Mouse (Mus musculus) embryonic facial prominence, embryonic 12.5 days (tissue): ENCODE data around the gene Farp1. TPM values are rescaled to one million over a fixed set of nuclear protein-coding genes. Genes with fewer than 3 reads are reported as not detected.
A peak's percentile ranks its signal among the peaks of the same experiment; 100 is the strongest.

Experiments
- ATAC-seq: fragments of 200-750 bp; cut with Nextera tagmentation; 2 replicates; pipeline ENCODE4 v1.8.0; 2017; ENCODE audit not compliant: insufficient number of reproducible peaks, insufficient read depth, low FRiP score, low TSS enrichment
- H3K27ac ChIP-seq: fragments of 300-500 bp; sonication (generic); 2 replicates; pipeline ENCODE4 v1.5.1; 2016; ENCODE audit warnings: mild to moderate bottlenecking
- H3K27me3 ChIP-seq: fragments of 300-500 bp; sonication (generic); 2 replicates; pipeline ENCODE4 v1.6.1; 2016; ENCODE audit warnings: mild to moderate bottlenecking, moderate library complexity
- H3K36me3 ChIP-seq: fragments of 300-500 bp; sonication (generic); 2 replicates; pipeline ENCODE4 v1.6.1; 2016; ENCODE audit warnings: mild to moderate bottlenecking
- H3K4me1 ChIP-seq: fragments of 300-500 bp; sonication (generic); 2 replicates; pipeline ENCODE4 v1.6.1; 2016
- H3K4me2 ChIP-seq: fragments of 300-500 bp; sonication (generic); replicated peaks from 2 replicates; pipeline ENCODE4 v1.6.1; 2016; ENCODE audit warnings: mild to moderate bottlenecking, moderate library complexity
- H3K4me3 ChIP-seq: fragments of 300-500 bp; sonication (generic); 2 replicates; pipeline ENCODE4 v1.5.1; 2016; ENCODE audit warnings: mild to moderate bottlenecking
- H3K9ac ChIP-seq: fragments of 300-500 bp; sonication (generic); 2 replicates; pipeline ENCODE4 v1.6.1; 2016; ENCODE audit warnings: mild to moderate bottlenecking, moderate library complexity
- H3K9me3 ChIP-seq: fragments of 300-500 bp; sonication (generic); 2 replicates; pipeline ENCODE4 v1.6.1; 2016; ENCODE audit warnings: mild to moderate bottlenecking, moderate library complexity
- WGBS: fragments of 180-500 bp; shearing (Covaris S2); methylation state at CpG from one replicate; pipeline ENCODE4 v1.1.7; 2016; 5-methylcytosine and 5-hydroxymethylcytosine counted together
- polyA plus RNA-seq: library from polyadenylated mRNA; unstranded; fragments of >200 nt; fragmentation: Nextera tagmentation; extraction: Ambion mirVana; gene quantifications from 2 replicates; pipeline ENCODE4 v1.2.1, GENCODE M21; 2016

Gene Farp1
- polyA plus RNA-seq, 1 experiment from 2014 or later: 55.9 TPM

DNA sequence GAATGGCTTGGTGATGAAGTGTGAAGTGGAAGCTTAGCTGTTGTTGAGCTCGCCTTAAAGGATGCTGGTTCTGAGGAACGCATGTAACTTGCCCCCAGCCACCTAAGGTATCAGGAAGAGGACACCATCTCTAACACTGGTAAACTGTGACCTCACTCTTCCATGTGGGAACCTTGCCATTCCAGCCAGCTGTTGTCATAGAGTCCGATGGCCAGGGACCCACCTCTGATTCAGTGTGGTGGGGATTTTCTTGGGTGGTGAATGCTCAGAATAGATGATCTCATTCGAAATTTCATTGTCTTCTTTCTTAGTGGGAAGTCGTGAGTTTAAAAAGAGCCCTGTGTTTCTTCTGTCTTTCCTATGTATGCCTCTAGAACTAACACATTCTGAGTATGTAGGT, 216.1 kb downstream of the Farp1 start:
- Histone ChIP-seq H3K9ac (no peak overlapping the region), H3K9me3 (no peaks in the 10 kb centered on the region), H3K4me1 (peaks cover 31% of the 10 kb centered on the region), H3K27me3 (no peaks in the 10 kb centered on the region), H3K36me3 (peaks cover 24% of the 10 kb centered on the region), H3K4me2 (no peak overlapping the region), H3K27ac (no peak overlapping the region), H3K4me3 (no peak overlapping the region)
- 88% methylated on average over 5 of the region's 5 CpGs for WGBS
- no peak for ATAC-seq

DNA sequence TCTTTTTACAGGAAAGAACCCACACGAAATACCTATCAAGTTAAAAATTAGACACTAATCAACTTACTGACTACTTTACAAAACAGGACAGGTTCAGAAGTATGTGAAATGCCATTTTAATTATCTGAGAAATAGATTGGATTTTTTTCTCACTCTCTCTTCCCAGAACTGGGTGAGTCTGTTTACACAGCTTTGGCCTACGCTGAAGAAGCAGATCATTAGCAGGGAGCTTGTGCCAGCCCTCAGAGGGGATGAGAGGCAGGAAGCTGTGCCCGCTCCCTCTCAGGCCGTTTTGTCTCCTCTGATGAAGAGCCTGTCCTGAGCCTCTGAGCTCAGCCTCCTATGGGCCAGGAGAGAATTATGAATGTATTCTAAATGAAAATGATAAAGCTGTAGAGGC, 216.7 kb downstream of the Farp1 start:
- Histone ChIP-seq H3K27me3 (no peaks in the 10 kb centered on the region), H3K4me2 (no peak overlapping the region), H3K36me3 (peaks cover 26% of the 10 kb centered on the region), H3K4me3 (no peak overlapping the region), H3K9me3 (no peaks in the 10 kb centered on the region), H3K4me1 (peaks cover 25% of the 10 kb centered on the region), H3K9ac (no peak overlapping the region), H3K27ac (no peak overlapping the region)
- WGBS: 71% methylated on average over 4 of the region's 4 CpGs
- no peak for ATAC-seq

- Histone ChIP-seq H3K9ac (no peak overlapping the region), H3K27me3 (no peaks in the 10 kb centered on the region), H3K27ac (no peak overlapping the region), H3K36me3 (peaks cover 32% of the 10 kb centered on the region), H3K4me1 (peaks cover 18% of the 10 kb centered on the region), H3K9me3 (no peaks in the 10 kb centered on the region), H3K4me2 (no peak overlapping the region), H3K4me3 (no peak overlapping the region)
- ATAC-seq: no peak
- WGBS: 93% methylated on average over 10 of the region's 10 CpGs
Observed at GRCm38 (mm10) chr14:121252542-121252941, 217.5 kb downstream of the Farp1 start.

GRCm38 (mm10) chr14:121254869-121255268, 219.9 kb downstream of the Farp1 start:
- Histone ChIP-seq H3K9ac (no peak overlapping the region), H3K4me2 (no peak overlapping the region), H3K9me3 (no peaks in the 10 kb centered on the region), H3K36me3 (peaks cover 39% of the 10 kb centered on the region), H3K27me3 (no peaks in the 10 kb centered on the region), H3K4me3 (no peak overlapping the region), H3K4me1 (no peaks in the 10 kb centered on the region), H3K27ac (no peak overlapping the region)
- ATAC-seq: no peak
- WGBS: 89% methylated on average over 10 of the region's 10 CpGs

DNA sequence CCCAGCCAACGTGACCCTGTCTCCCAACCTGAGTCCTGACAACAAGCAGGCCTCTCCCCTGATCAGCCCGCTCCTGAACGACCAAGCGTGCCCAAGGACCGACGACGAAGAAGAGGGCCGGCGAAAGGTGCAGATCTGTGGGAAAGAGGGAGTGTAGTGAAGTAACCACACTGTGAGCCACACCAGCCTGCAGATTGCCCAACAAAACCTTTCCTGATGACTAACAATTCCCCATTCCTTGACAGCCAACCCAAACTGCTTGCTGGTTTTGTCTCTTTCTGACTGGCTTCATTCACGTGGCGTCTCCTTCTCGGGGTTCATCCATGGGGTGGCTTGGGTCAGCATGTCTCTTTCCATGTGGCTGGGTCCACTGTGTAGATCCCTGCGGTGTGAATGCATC, 220.5 kb downstream of the Farp1 start:
- no peak overlapping the region for H3K9ac ChIP-seq
- no peaks in the 10 kb centered on the region for H3K9me3 ChIP-seq
- 87% methylated on average over 13 of the region's 13 CpGs for WGBS
- H3K27ac ChIP-seq: no peak overlapping the region
- no peak for ATAC-seq
- no peaks in the 10 kb centered on the region for H3K4me1 ChIP-seq
- no peak overlapping the region for H3K4me2 ChIP-seq
- peaks cover 35% of the 10 kb centered on the region for H3K36me3 ChIP-seq
- H3K4me3 ChIP-seq: no peak overlapping the region
- H3K27me3 ChIP-seq: no peaks in the 10 kb centered on the region

DNA sequence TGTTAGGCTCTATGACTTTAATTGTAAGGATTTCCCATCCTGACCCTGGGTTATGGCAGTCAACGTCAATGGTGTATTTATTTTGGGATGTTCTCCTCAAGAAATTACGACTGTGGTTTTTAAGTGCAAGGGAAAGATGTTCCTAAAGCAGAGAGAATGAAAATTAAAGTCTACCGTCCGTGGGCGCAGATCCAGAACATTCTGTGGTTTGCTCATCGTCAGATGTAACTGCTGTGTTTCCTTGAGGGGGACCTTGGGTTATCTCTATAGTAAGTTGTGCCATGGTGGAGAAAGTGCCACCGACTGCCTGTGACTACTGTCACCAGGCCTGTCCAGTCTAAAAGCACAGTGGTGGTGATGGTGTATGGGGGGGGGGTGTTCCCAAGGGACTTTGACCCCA, 221.9 kb downstream of the Farp1 start:
- Histone ChIP-seq H3K27me3 (no peaks in the 10 kb centered on the region), H3K4me1 (no peaks in the 10 kb centered on the region), H3K27ac (no peak overlapping the region), H3K9ac (no peak overlapping the region), H3K4me3 (no peak overlapping the region), H3K4me2 (no peak overlapping the region), H3K9me3 (no peaks in the 10 kb centered on the region), H3K36me3 (peaks cover 35% of the 10 kb centered on the region)
- WGBS: 88% methylated on average over 7 of the region's 7 CpGs
- no peak for ATAC-seq

DNA sequence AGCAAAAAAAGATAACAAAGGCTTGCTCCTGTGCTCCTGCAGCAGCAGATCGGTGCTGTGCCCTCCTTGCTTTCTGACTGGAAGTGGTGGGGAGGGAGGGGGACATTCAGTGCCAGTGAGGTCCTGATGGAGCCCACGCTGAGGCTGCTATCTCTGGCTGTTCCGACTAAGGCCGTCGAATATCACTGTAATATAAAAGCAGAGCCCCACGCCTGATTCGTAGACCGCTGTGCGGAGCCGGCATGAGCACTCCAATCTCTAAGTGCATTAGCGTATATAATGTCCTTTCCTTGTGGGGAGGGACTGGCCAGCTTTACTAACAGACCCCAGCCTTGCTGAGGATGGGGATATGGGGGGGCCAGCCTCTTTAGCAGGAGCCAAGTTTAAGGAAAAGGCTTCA, 224.3 kb downstream of the Farp1 start:
- Histone ChIP-seq H3K9me3 (no peaks in the 10 kb centered on the region), H3K27me3 (no peaks in the 10 kb centered on the region), H3K4me2 (no peak overlapping the region), H3K4me1 (0 out of 2 replicates have a peak, but pooled peaks cover 6% of the 10 kb centered on the region), H3K4me3 (no peak overlapping the region), H3K36me3 (peaks cover 43% of the 10 kb centered on the region), H3K9ac (no peak overlapping the region), H3K27ac (no peak overlapping the region)
- WGBS: 77% methylated on average over 11 of the region's 11 CpGs
- ATAC-seq: no peak

- no peak overlapping the region for H3K4me3 ChIP-seq
- H3K27ac ChIP-seq: 0 out of 2 replicates have a peak overlapping the region, but pooled peaks have one; percentile 9
- H3K27me3 ChIP-seq: no peaks in the 10 kb centered on the region
- no peak overlapping the region for H3K4me2 ChIP-seq
- no peaks in the 10 kb centered on the region for H3K9me3 ChIP-seq
- WGBS: 63% methylated on average over 7 of the region's 7 CpGs
- H3K9ac ChIP-seq: no peak overlapping the region
- ATAC-seq: no peak
- 0 out of 2 replicates have a peak, but pooled peaks cover 6% of the 10 kb centered on the region for H3K4me1 ChIP-seq
- peaks cover 43% of the 10 kb centered on the region for H3K36me3 ChIP-seq
Observed at GRCm38 (mm10) chr14:121259789-121260188, 224.8 kb downstream of the Farp1 start.

DNA sequence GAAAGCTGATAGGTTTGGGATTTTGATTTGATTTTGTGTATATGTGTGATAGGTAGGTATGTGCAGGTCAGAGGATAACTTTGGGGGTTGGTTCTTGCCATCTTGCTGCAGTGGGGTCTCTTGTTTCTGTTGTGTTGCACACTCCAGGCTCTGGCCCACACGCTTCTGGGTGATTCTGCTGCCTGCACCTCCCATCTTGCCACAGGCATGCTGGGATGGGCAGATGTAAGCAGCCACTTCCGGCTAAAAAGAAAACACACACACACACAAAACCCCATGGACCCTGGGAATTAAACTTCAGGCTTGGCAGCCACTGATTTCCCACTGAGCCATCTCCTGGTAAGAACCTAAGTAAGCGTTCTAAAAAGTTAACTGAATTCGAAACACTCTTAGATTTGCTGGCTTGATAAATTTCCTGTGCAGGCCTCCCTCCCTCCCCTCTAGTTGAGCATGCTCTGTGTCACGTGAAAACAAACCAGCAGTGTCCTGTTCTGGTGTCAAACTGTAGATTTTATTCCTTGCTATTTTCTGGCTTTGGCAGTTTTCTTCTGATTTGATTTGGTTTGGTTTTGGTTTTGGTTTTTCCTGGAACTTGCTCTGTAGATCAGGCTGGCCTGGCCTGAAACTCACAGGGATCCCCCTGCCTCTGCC, 226.4 kb downstream of the Farp1 start:
- Histone ChIP-seq H3K27me3 (no peaks in the 10 kb centered on the region), H3K27ac (peak overlapping the region; percentile 42; the same call in 1 of the 2 replicates), H3K9me3 (no peaks in the 10 kb centered on the region), H3K36me3 (peaks cover 38% of the 10 kb centered on the region), H3K9ac (no peak overlapping the region), H3K4me2 (no peak overlapping the region), H3K4me1 (0 out of 2 replicates have a peak, but pooled peaks cover 10% of the 10 kb centered on the region), H3K4me3 (no peak overlapping the region)
- WGBS: 70% methylated on average over 5 of the region's 5 CpGs
- ATAC-seq: no peak

- Histone ChIP-seq H3K9me3 (no peaks in the 10 kb centered on the region), H3K4me3 (no peak overlapping the region), H3K9ac (no peak overlapping the region), H3K27ac (no peak overlapping the region; the same call in 1 of the 2 replicates), H3K36me3 (peaks cover 40% of the 10 kb centered on the region), H3K4me1 (0 out of 2 replicates have a peak, but pooled peaks cover 10% of the 10 kb centered on the region), H3K4me2 (no peak overlapping the region), H3K27me3 (no peaks in the 10 kb centered on the region)
- no peak for ATAC-seq
- 69% methylated on average over 4 of the region's 4 CpGs for WGBS
Observed at GRCm38 (mm10) chr14:121262606-121263005, 227.6 kb downstream of the Farp1 start.

DNA sequence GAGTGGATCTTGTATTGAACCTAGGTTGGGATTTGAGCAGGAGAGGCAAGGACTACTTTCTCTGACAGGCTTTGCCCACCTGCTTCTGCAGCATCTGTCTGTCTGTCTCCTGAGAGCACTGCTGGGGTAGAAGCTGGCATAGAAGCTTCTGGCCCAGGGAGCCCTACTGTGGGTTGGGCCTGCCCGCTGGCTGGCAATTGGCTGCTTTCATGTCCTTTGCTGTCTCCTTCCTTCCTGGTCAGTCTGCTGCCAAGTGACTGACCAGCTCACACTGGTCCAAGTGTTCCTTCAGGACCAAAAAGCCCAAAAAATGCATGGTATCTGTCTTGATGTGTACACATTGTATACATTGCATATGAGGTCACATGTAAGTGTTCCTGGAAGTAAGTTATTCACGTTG, 228.9 kb downstream of the Farp1 start:
- H3K9ac ChIP-seq: no peak overlapping the region
- H3K36me3 ChIP-seq: peaks cover 43% of the 10 kb centered on the region
- H3K4me1 ChIP-seq: 0 out of 2 replicates have a peak, but pooled peaks cover 10% of the 10 kb centered on the region
- no peaks in the 10 kb centered on the region for H3K27me3 ChIP-seq
- H3K4me3 ChIP-seq: no peak overlapping the region
- no peaks in the 10 kb centered on the region for H3K9me3 ChIP-seq
- H3K4me2 ChIP-seq: no peak overlapping the region
- no peak overlapping the region for H3K27ac ChIP-seq
- 87% methylated on average over 2 of the region's 2 CpGs for WGBS
- no peak for ATAC-seq

- 84% methylated on average over 6 of the region's 6 CpGs for WGBS
- no peak overlapping the region for H3K4me3 ChIP-seq
- H3K9me3 ChIP-seq: no peaks in the 10 kb centered on the region
- H3K36me3 ChIP-seq: peaks cover 43% of the 10 kb centered on the region
- 0 out of 2 replicates have a peak, but pooled peaks cover 10% of the 10 kb centered on the region for H3K4me1 ChIP-seq
- no peak overlapping the region for H3K4me2 ChIP-seq
- no peak overlapping the region for H3K9ac ChIP-seq
- no peaks in the 10 kb centered on the region for H3K27me3 ChIP-seq
- no peak overlapping the region for H3K27ac ChIP-seq
- ATAC-seq: no peak
Observed at GRCm38 (mm10) chr14:121264453-121264852, 229.5 kb downstream of the Farp1 start.
